ENCODE assay signal across 8 mouse cellular contexts in genomic region chr8:122666338-122666764, GRCm38 (mm10). TPM values are rescaled to one million over a fixed set of nuclear protein-coding genes. Genes with fewer than 3 reads are reported as not detected.
DNase-seq lines count a peak whose midpoint lies in the region; ATAC-seq and TF ChIP-seq lines count a peak whose summit lies in the region.
"Had no signal": no experiment of that assay in that cellular context is flagged by ENCODE, and none has a peak within 500 bp of the region (broad histone marks: within the 10 kb centered on the region; RNA-seq: fewer than 3 reads in every experiment).

No protein-coding gene starts in this region.

- WGBS in forebrain, embryonic 15.5 days: 51% methylated on average over 9 of the region's 9 CpGs
- WGBS in lung, adult 2 months: 20% methylated on average over 9 of the region's 9 CpGs

- no peaks in the 10 kb centered on the region for H3K9me3 ChIP-seq in E14TG2a.4 (ENCODE audit: low read length)
- no peaks in the 10 kb centered on the region for H3K9me3 ChIP-seq in forebrain, embryonic 15.5 days

- DNase-seq in MEL-GATA-1-ER (ENCODE audit: extremely low read depth, low read depth): peak; percentile 82
- peak; percentile 69 for DNase-seq in kidney, adult 11 months
- DNase-seq in lung, adult 2 months: peak; percentile 52
- no peak for DNase-seq in T-cell, adult 2 months (ENCODE audit: low spot score)
- no peak for DNase-seq in frontal cortex, postnatal 10 days (ENCODE audit: low spot score in 2 of 2)

- peak overlapping the region; percentile 39; the same call in 1 of the 2 replicates for H3K4me3 ChIP-seq in E14TG2a.4 (replicated peaks; ENCODE audit: low read length)
- no peak overlapping the region for H3K4me3 ChIP-seq in forebrain, embryonic 15.5 days
- H3K4me3 ChIP-seq in lung, adult 2 months (replicated peaks; ENCODE audit: extremely low read depth, low read depth, low read length): no peak overlapping the region

- ATAC-seq in forebrain, embryonic 15.5 days (replicated peaks): peak; percentile 30

- TF ChIP-seq POLR2A in lung, adult 2 months (IDR thresholded peaks at IDR 0.05; ENCODE audit: borderline replicate concordance, extremely low read depth, low read depth, low read length): 0 out of 2 replicates have a peak, but pooled peaks have one; percentile 13

- H3K36me3 ChIP-seq in E14TG2a.4 (ENCODE audit: insufficient read depth, low read length): no peaks in the 10 kb centered on the region
- no peaks in the 10 kb centered on the region for H3K36me3 ChIP-seq in forebrain, embryonic 15.5 days

- H3K27me3 ChIP-seq in E14TG2a.4 (ENCODE audit: insufficient read depth, low read length): peaks cover 34% of the 10 kb centered on the region
- no peaks in the 10 kb centered on the region; the same call in 1 of the 2 replicates for H3K27me3 ChIP-seq in forebrain, embryonic 15.5 days

- no peak for TF ChIP-seq CTCF in E14TG2a.4 (conservative IDR thresholded peaks at IDR 0.05; ENCODE audit: low read length)
- no peak for TF ChIP-seq CTCF in lung, adult 2 months (IDR thresholded peaks at IDR 0.05; ENCODE audit: insufficient read depth, low read length)

- 0 out of 2 replicates have a peak overlapping the region, but pooled peaks have one; percentile 1 for H3K4me2 ChIP-seq in forebrain, embryonic 15.5 days (replicated peaks)

- peak overlapping the region; percentile 65 for H3K27ac ChIP-seq in forebrain, embryonic 15.5 days (replicated peaks)

- peaks cover 25% of the 10 kb centered on the region for H3K4me1 ChIP-seq in E14TG2a.4 (replicated peaks; ENCODE audit: low read depth, low read length)
- H3K4me1 ChIP-seq in forebrain, embryonic 15.5 days: peaks cover 84% of the 10 kb centered on the region
- H3K4me1 ChIP-seq in lung, adult 2 months (ENCODE audit: control insufficient read depth, insufficient read depth, low read length): peaks cover 70% of the 10 kb centered on the region

- no peak overlapping the region for H3K9ac ChIP-seq in forebrain, embryonic 15.5 days (replicated peaks)

RNA-seq across cellular contexts. Expression of gene Cbfa2t3, which starts 32.6 kb away (rescaled TPM):
- 13.2 and 14.0 TPM in 2 replicates for polyA plus RNA-seq in forebrain, embryonic 15.5 days (2015; fragmentation: Nextera tagmentation; extraction: Ambion mirVana)
- 40.0 and 45.7 TPM in 2 replicates for polyA plus RNA-seq in lung, adult 2 months (2012; rRNA removed)

RNA-seq across cellular contexts. Expression of gene Pabpn1l, which starts 43.8 kb away (rescaled TPM):
- polyA plus RNA-seq in forebrain, embryonic 15.5 days (2015; fragmentation: Nextera tagmentation; extraction: Ambion mirVana): not detected in 2 replicates
- polyA plus RNA-seq in lung, adult 2 months (2012; rRNA removed): not detected in 2 replicates
- polyA plus RNA-seq: testis, adult 2 months had no signal

RNA-seq across cellular contexts. Expression of gene Trappc2l, which starts 54.9 kb away (rescaled TPM):
- polyA plus RNA-seq in forebrain, embryonic 15.5 days (2015; fragmentation: Nextera tagmentation; extraction: Ambion mirVana): 80.4 and 87.9 TPM in 2 replicates
- 122 and 162 TPM in 2 replicates for polyA plus RNA-seq in lung, adult 2 months (2012; rRNA removed)

RNA-seq across cellular contexts. Expression of gene Galns, which starts 55.1 kb away (rescaled TPM):
- polyA plus RNA-seq in forebrain, embryonic 15.5 days (2015; fragmentation: Nextera tagmentation; extraction: Ambion mirVana): 4.4 and 4.5 TPM in 2 replicates
- polyA plus RNA-seq in lung, adult 2 months (2012; rRNA removed): 13.8 and 14.9 TPM in 2 replicates

Comparison
In these comparisons a context has a peak if more than half of its experiments do, and no peak if none do; other contexts are left out.
1. DNase-seq: peak in MEL-GATA-1-ER (single experiment), kidney, adult 11 months (single experiment) and lung, adult 2 months (single experiment); none in T-cell, adult 2 months (single experiment) and frontal cortex, postnatal 10 days (0 of 2).